Mouse (Mus musculus): ENCODE results near the gene Rabggta. TPM values are rescaled to one million over a fixed set of nuclear protein-coding genes. Genes with fewer than 3 reads are reported as not detected.

The Rabggta gene
- polyA plus RNA-seq, 1 experiment, result 41.4 TPM

DNA sequence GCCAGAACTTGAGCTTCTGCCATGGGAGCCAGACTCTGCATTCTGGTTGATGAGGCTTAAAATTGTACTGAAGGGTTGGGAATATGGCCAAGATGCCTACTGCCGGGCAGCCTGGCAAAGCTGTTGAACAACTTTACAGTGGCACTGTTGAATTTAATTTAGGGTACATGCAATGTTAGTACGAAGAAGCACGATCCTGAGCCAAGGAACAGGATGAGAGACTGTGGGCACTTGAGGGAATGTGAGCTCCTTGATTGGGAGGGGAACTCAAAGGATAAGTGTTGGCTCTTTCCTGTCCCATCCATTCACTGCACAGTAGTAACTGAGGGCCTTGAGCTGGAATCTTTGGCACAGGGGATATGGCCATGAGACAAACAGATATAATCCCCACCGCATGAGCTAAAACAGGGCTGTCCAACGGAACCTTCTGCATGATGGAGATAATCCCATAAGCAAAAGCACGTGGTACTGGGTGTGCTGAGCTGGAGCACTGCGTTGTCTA is 8.5 kb upstream of the Rabggta start:
- TF ChIP-seq CTCF (IDR thresholded peaks at IDR 0.05; ENCODE audit: control insufficient read depth, insufficient read depth, insufficient replicate concordance, low read depth, low read length) (no peak), POLR2A (IDR thresholded peaks at IDR 0.05; ENCODE audit: control insufficient read depth, low read depth, low read length) (no peak)
- Histone ChIP-seq H3K4me3 (ENCODE audit: control insufficient read depth, low read depth, low read length) (no peak overlapping the region), H3K36me3 (ENCODE audit: control insufficient read depth, insufficient read depth, low read length) (no peaks in the 10 kb centered on the region), H3K27ac (ENCODE audit: control insufficient read depth, insufficient read depth, low read depth, low read length) (no peak overlapping the region), H3K27me3 (ENCODE audit: control insufficient read depth, insufficient read depth, low read length) (no peaks in the 10 kb centered on the region), H3K4me1 (ENCODE audit: control insufficient read depth, insufficient read depth, low read length) (peaks cover 11% of the 10 kb centered on the region)

DNA sequence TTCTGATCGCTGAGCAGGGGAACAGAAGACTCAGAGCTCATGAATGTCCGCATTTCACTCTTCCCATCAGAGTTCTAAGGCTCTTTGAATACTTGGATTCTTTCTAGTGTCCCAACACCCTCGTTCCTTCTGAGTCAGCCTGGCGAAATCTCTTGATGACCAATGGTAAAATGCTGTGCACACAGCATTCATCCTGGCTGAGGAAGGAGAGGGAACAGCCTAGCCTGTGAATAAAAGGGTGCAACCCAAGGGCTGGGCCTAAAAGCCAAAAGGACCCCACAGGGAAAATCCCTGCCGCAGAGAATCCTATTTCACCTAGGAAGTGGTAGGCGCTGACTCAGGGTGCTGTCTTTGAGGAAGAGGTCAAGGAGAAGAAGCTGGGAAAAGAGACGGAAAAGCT is 8.1 kb upstream of the Rabggta start:
- TF ChIP-seq CTCF (IDR thresholded peaks at IDR 0.05; ENCODE audit: control insufficient read depth, insufficient read depth, insufficient replicate concordance, low read depth, low read length) (no peak), POLR2A (IDR thresholded peaks at IDR 0.05; ENCODE audit: control insufficient read depth, low read depth, low read length) (no peak)
- no peak overlapping the region for H3K27ac ChIP-seq (ENCODE audit: control insufficient read depth, insufficient read depth, low read depth, low read length)
- H3K4me3 ChIP-seq (ENCODE audit: control insufficient read depth, low read depth, low read length), result no peak overlapping the region
- no peaks in the 10 kb centered on the region for H3K36me3 ChIP-seq (ENCODE audit: control insufficient read depth, insufficient read depth, low read length)
- no peaks in the 10 kb centered on the region for H3K27me3 ChIP-seq (ENCODE audit: control insufficient read depth, insufficient read depth, low read length)
- peaks cover 11% of the 10 kb centered on the region for H3K4me1 ChIP-seq (ENCODE audit: control insufficient read depth, insufficient read depth, low read length)

DNA sequence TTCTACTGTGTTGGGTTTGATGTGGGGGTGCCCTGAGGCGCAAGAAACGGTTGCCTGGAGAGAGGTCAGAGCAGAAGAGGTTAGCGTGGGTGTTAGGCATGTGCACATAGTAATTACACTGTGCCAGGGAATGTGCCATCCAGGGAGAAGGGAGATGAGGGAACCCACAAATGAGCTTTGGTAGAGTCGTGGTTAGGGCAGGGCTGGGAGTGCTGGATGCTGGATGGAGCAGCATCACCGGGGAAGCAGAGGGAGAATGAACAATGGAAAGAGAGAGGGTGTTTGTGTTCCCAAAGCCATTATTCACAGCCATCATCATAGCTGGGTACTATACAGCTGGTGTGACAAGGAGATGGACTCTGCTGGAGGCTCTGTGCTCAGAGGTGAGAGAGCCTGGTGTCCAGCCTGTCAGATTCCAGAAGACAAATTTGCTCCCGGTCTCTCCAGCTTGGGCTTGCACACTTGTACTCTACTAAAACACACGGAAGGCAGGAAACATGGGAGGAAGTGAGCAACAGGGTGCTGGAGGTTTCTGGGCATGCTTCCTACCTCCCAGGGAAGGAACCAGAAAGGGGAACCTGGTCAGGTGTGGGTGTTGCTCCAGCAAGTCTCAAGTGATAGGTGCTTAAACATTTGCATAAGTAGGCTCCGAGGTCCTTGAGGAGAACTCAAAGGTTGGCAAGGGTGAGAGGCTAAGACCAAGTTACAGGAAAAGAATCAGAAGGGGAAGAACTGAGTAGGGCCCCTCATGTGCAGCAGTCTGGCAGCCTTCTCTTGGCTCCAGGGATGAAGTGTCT is 6.0 kb upstream of the Rabggta start:
- Histone ChIP-seq H3K4me1 (ENCODE audit: control insufficient read depth, insufficient read depth, low read length) (peaks cover 2% of the 10 kb centered on the region; the same call in 1 of the 2 replicates), H3K27ac (ENCODE audit: control insufficient read depth, insufficient read depth, low read depth, low read length) (no peak overlapping the region), H3K4me3 (ENCODE audit: control insufficient read depth, low read depth, low read length) (peak overlapping the region; percentile 68), H3K27me3 (ENCODE audit: control insufficient read depth, insufficient read depth, low read length) (no peaks in the 10 kb centered on the region), H3K36me3 (ENCODE audit: control insufficient read depth, insufficient read depth, low read length) (no peaks in the 10 kb centered on the region)
- TF ChIP-seq CTCF (IDR thresholded peaks at IDR 0.05; ENCODE audit: control insufficient read depth, insufficient read depth, insufficient replicate concordance, low read depth, low read length) (no peak), POLR2A (IDR thresholded peaks at IDR 0.05; ENCODE audit: control insufficient read depth, low read depth, low read length) (0 out of 2 replicates have a peak, but pooled peaks have one; percentile 36)

DNA sequence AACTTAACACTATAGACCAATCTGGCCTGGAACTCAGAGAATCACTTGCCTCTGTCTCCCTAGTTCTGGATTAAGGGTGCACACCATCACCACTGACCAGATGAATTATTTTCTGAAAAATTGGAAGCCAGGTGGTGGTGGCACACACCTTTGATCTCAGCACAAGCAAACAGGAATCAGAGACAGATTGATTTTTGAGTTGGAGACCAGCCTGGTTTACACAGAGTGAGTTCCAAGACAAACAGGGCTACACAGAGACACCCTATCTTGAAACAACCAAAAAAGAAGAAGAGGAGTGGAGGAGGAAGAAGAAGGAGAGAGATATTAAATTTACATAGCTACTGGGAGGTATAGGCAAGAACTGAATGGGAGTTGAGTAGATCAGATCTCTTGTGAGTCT is 4.2 kb upstream of the Rabggta start:
- H3K36me3 ChIP-seq (ENCODE audit: control insufficient read depth, insufficient read depth, low read length), result no peaks in the 10 kb centered on the region
- no peak overlapping the region for H3K4me3 ChIP-seq (ENCODE audit: control insufficient read depth, low read depth, low read length)
- H3K27ac ChIP-seq (ENCODE audit: control insufficient read depth, insufficient read depth, low read depth, low read length), result no peak overlapping the region
- TF ChIP-seq CTCF (IDR thresholded peaks at IDR 0.05; ENCODE audit: control insufficient read depth, insufficient read depth, insufficient replicate concordance, low read depth, low read length) (no peak), POLR2A (IDR thresholded peaks at IDR 0.05; ENCODE audit: control insufficient read depth, low read depth, low read length) (no peak)
- H3K4me1 ChIP-seq (ENCODE audit: control insufficient read depth, insufficient read depth, low read length), result peaks cover 5% of the 10 kb centered on the region
- H3K27me3 ChIP-seq (ENCODE audit: control insufficient read depth, insufficient read depth, low read length), result no peaks in the 10 kb centered on the region

DNA sequence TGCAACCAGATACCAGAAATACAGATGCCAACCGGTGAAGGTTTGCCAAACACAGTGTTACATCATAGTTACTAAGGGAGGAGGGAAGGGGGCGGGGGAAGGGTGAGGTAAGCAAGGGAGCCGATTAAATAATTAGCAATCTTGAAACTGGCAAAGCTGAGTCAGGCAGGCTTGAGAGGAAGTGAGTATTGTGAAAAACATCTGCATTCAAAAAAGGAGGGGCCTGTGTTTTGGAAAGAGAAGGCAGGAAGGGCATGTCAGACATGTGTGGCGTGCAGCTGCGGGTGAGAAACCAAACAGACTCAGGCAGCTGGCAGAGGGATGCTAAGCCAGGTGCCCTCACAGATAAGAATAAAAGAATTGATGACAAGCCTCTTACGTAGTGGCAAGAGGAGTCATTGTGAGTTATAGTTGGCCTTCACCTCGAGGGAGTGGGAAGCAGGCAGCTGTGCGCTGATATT is 2.4 kb upstream of the Rabggta start:
- Histone ChIP-seq H3K36me3 (ENCODE audit: control insufficient read depth, insufficient read depth, low read length) (no peaks in the 10 kb centered on the region), H3K27me3 (ENCODE audit: control insufficient read depth, insufficient read depth, low read length) (no peaks in the 10 kb centered on the region), H3K4me1 (ENCODE audit: control insufficient read depth, insufficient read depth, low read length) (peaks cover 4% of the 10 kb centered on the region), H3K27ac (ENCODE audit: control insufficient read depth, insufficient read depth, low read depth, low read length) (no peak overlapping the region), H3K4me3 (ENCODE audit: control insufficient read depth, low read depth, low read length) (no peak overlapping the region)
- no peak for TF ChIP-seq POLR2A (IDR thresholded peaks at IDR 0.05; ENCODE audit: control insufficient read depth, low read depth, low read length)
- no peak for TF ChIP-seq CTCF (IDR thresholded peaks at IDR 0.05; ENCODE audit: control insufficient read depth, insufficient read depth, insufficient replicate concordance, low read depth, low read length)

DNA sequence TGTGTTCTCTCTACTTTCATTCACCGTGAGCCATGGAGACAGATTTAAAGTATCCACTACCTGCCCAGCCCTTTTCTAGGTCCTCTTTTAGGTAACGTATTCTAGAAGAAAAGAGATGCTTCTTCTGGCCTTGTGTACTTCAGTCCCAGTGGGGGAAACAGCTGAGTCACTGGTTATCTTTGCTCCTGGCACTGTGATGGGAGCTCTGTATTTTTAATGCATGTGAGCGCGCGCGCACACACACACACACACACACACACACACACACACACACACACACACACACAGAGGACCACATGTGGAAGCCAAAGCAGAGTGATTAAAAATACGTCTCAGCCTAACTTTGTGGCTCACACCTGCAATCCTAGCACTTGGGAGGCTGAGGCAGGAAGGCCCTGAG is 1.4 kb upstream of the Rabggta start:
- Histone ChIP-seq H3K4me3 (ENCODE audit: control insufficient read depth, low read depth, low read length) (no peak overlapping the region), H3K27me3 (ENCODE audit: control insufficient read depth, insufficient read depth, low read length) (no peaks in the 10 kb centered on the region), H3K36me3 (ENCODE audit: control insufficient read depth, insufficient read depth, low read length) (no peaks in the 10 kb centered on the region), H3K27ac (ENCODE audit: control insufficient read depth, insufficient read depth, low read depth, low read length) (no peak overlapping the region), H3K4me1 (ENCODE audit: control insufficient read depth, insufficient read depth, low read length) (peaks cover 4% of the 10 kb centered on the region)
- TF ChIP-seq POLR2A (IDR thresholded peaks at IDR 0.05; ENCODE audit: control insufficient read depth, low read depth, low read length) (no peak), CTCF (IDR thresholded peaks at IDR 0.05; ENCODE audit: control insufficient read depth, insufficient read depth, insufficient replicate concordance, low read depth, low read length) (no peak)

DNA sequence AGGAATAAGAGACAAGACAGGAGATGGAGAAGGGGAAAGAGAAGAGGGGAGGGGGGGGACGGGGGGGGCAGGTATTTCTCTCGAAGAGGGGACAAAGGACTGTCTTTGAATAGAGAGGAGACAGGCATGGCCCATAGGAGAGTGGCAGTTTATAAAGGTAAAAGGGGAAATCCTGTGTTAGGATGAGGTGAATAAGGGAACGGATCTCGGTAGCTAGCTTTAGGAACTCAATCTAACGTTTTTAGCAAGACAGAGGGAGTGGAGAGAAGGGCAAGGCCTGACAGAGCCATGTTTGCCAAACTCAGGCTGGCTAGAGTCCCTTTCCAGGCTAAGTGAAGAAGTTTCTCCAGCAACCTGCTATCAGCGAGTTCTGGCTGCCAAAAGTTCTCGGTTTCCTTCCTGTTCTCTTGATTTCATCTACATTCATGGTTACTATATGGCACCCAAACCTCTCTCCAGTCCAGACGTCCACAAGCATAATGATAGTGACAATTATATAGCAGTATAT is 429 bp upstream of the Rabggta start:
- no peaks in the 10 kb centered on the region for H3K36me3 ChIP-seq (ENCODE audit: control insufficient read depth, insufficient read depth, low read length)
- H3K4me1 ChIP-seq (ENCODE audit: control insufficient read depth, insufficient read depth, low read length), result peaks cover 4% of the 10 kb centered on the region
- TF ChIP-seq CTCF (IDR thresholded peaks at IDR 0.05; ENCODE audit: control insufficient read depth, insufficient read depth, insufficient replicate concordance, low read depth, low read length) (no peak), POLR2A (IDR thresholded peaks at IDR 0.05; ENCODE audit: control insufficient read depth, low read depth, low read length) (no peak)
- no peaks in the 10 kb centered on the region for H3K27me3 ChIP-seq (ENCODE audit: control insufficient read depth, insufficient read depth, low read length)
- no peak overlapping the region for H3K4me3 ChIP-seq (ENCODE audit: control insufficient read depth, low read depth, low read length)
- H3K27ac ChIP-seq (ENCODE audit: control insufficient read depth, insufficient read depth, low read depth, low read length), result 0 out of 2 replicates have a peak overlapping the region, but pooled peaks have one; percentile 16
